Mouse (Mus musculus): Measurements from ENCODE around the gene Rreb1.

DNA sequence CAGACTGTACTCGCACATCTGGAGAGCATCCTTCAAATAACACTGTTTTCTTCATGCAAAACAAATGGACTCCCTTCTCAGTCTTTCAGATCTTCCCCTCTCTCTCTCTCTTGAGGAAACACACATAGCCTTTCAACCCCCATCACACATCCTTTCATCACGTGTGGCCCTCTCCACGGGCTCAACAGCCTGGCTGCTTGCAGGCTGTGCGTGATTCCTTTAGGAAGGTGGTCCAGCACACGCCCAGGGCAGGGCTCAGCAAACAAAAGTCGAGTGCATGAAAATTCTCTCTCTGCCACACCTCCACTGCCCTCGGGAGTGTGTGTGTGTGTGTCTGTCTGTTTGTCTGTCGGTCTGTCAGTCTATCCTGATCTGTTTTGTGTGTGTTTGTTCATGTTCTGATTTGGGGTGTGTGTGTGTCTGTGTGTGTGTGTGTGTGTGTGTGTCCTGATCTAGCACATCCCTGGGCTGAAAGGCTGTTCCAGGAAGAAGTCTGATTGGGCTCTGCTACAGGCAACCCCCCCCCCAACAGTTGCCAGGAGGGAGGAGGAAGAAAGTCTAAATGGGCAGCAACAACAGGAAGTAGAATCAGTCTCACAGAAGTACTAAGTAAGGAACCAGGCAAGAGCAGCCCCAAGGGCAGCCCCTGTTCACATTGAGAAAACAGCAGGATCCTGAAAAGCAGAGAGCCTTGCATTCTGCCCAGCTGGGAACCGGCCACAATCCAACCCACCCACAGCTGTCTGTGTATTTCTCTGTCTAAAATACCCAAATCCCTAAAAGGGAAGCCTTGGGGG, 26.8 kb upstream of the Rreb1 start:
- TF ChIP-seq CTCF (IDR thresholded peaks at IDR 0.05; ENCODE audit: control insufficient read depth, insufficient read depth, insufficient read length) (no peak), MYOD1 (IDR thresholded peaks at IDR 0.05; ENCODE audit: control insufficient read depth, insufficient read length, low read depth) (no peak), USF1 (IDR thresholded peaks at IDR 0.05; ENCODE audit: low read depth) (no peak), MAX (IDR thresholded peaks at IDR 0.05) (no peak), FOSL1 (IDR thresholded peaks at IDR 0.05; ENCODE audit: insufficient read depth, low read length, poor library complexity, severe bottlenecking) (no peak)

Data from C2C12 (cell line).